Mouse (Mus musculus): Measurements from ENCODE around the gene Dao.

Dao gene

DNA sequence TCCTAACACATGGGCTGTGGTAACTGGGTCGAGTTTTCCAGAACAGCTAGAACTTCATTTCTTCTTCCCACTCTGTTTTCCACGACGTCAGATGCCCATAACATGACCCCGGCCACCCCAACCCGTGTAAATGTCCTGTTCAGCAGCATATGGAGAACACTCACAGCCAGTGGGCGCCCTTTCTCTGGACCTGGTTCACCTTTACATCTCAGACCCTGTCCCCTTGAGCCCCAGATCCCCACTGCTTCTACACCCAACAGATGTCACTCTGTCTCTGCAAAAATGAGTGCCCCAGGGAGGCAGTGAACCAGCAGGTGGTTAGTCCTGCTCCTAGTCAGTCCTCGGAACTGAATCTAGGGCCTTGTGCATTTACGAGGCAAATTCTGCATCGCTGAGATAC, 64.5 kb downstream of the Dao start:
- no peak for DNase-seq (ENCODE audit: low read depth, low spot score)

DNA sequence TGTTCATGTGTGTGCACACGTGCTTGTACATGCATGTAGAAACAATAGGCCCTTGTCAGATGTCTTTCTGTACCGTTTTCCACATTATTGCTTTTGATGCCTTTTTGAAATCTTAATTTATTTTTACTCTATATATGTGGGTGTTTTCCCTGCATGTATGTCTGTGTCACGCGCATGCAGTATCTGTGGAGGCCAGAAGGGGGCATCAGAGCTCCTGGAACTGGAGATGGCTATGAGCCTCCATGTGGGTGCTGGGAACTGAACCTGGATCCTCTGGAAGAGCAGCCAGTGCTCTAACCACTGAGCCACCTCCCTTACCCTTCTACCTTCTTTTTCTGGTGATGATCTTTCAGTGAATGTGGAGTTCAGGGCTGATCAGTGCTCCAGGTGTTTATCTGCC, 67.4 kb downstream of the Dao start:
- DNase-seq (ENCODE audit: low read depth, low spot score), result no peak

DNA sequence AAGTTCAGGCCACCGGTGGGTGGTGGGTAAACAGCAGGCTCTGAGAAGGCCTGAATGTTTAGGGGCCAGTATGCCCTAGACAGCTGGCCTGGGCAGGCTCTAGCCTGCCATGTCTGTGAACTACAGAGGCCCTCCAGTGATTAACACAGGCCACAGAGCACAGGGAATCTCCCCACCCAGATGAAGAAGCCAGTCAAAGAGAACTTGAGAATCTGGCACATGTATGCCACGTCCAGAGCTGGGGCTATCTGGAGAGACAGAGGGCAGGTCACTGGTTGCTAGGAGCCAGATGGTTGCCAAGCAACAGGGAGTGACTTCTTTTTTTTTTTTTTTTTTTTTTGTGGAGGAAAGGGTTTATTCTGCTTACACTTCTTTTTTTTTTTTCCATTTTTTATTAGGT, 68.8 kb downstream of the Dao start:
- no peak for DNase-seq (ENCODE audit: low read depth, low spot score)

All from telencephalon, adult 2 months (tissue).